Mouse (Mus musculus): ENCODE measurements around the gene Lhcgr. TPM values are rescaled to one million over a fixed set of nuclear protein-coding genes. Genes with fewer than 3 reads are reported as not detected.
A peak's percentile ranks its signal among the peaks of the same experiment; 100 is the strongest.
"Not testable (repeated sequence)": the region's sequence is repeated elsewhere in the genome, so short reads cannot be mapped to it uniquely, and the experiment has no call there.

Lhcgr gene
- not detected in 2 replicates for polyA plus RNA-seq (2012; rRNA removed)

DNA sequence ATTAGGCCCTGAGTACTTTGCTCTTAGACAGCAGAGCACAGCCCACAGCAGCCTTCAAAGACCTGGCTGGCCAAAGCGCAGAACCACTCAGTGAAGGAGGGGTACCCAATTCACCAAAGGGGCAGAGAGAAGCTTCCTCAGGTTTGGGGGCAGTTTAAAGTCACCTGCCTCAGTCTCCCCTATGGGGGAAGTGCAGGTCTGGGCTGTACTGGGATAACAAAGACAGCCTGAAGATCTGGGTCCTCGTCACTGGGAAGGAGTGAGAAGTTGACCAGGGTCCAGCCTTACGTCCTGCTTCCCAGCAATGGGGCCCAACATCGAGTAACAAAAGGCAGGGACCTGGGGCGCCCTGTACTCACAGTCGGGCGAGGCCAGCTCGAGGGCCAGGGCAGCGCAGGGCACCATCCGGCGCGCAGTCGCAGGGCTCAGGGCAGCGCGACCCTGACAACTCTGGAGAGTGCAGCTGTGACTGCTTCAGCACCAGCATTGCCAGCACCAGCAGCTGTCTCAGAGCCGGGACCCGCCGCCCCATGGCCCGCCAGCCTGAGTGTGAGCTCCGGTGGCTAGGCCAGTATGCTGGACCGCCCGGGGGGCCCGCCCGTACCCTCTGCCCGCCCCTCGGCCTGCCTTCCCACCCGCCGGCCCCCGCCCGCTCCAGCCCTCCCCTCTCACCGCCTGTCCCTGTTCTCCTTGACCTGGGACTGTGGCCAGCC, at the start of gene Lhcgr:
Gene Lhcgr, minus strand, starts transcription at position 551 of the 713 bp plus-strand sequence.
- WGBS, result 24% methylated on average over 31 of the region's 31 CpGs
- DNase-seq (ENCODE audit: low read depth, low spot score), result no peak

DNA sequence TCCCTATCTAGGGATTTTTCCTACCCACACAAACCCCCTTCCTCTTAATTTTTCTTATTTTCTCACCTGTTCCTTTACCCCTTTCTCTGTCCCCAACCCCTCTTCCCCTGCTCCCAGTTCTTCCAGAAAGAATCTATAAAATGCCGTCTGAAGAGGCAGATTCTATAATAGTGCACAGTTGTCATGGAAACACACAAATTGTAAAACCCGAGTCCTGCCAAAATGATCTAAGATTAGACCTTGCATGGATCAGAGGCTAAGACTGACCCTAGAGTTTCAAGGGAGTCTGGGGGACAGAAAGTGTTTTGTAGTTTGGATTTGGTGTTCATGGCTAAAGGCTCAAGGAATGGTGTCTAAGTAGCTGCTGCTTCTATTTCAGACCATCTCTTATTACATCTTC, 25.8 kb upstream of the Lhcgr start:
- 33% methylated on average over 2 of the region's 2 CpGs for WGBS
- no peak for DNase-seq (ENCODE audit: low read depth, low spot score)

DNA sequence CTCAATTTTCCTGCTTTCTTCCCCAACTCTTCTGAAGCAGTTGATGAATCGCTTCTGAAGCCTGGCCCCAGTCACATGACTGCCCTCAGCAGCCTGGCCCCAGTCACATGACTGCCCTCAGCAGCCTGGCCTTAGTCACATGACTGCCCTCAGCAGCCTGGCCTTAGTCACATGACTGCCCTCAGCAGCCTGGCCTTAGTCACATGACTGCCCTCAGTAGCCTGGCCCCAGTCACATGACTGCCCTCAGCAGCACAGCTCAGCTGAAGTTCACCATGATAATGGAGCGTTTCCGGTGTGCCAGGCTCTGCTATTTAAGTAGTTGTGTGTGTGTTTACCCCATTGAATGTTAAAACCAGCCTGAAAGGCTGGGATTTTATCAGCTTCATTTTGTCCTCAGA, 21.2 kb upstream of the Lhcgr start:
- WGBS, result 90% methylated on average over 3 of the region's 3 CpGs
- not testable (repeated sequence) for DNase-seq (ENCODE audit: low read depth, low spot score)

DNA sequence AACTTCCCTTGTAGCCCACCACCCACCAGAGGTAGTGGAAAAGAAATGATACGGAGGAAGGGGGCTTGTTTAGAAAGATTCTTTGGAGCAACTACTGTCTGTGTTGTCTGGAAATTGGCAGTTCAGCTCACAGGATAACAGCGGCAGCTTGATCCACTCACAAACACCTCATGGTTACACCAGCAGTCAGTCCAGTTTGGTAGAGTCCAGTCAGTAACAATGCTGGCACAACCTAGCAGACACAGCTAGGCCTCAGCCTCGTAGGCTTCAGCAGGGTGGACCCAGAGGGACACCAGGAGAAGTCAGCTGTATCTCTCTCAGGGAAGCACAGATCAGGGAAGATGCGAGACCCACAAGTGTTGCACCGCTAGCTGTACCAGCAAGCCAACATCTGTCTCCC, 19.0 kb upstream of the Lhcgr start:
- no peak for DNase-seq (ENCODE audit: low read depth, low spot score)
- WGBS, result 83% methylated on average over 5 of the region's 5 CpGs

DNA sequence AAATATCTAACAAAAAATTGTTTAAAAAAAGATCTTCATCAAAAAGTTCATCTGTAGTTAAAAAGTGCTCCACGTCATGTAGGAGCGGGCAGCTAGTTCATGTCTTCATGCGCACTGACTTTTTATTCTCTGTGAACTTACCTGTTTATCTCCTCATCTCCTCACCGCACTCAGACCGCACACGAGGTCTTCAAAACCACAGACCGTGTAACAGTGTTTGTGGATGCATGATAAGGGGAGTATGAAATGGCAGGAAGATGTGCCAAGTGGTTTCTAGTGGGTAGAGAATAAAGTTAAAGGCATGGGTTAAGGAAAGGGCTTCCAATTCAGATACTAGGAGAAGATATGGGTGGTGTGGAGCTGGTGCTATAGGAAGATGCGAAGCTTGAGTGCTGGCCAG, 14.6 kb upstream of the Lhcgr start:
- no peak for DNase-seq (ENCODE audit: low read depth, low spot score)
- 93% methylated on average over 8 of the region's 8 CpGs for WGBS

DNA sequence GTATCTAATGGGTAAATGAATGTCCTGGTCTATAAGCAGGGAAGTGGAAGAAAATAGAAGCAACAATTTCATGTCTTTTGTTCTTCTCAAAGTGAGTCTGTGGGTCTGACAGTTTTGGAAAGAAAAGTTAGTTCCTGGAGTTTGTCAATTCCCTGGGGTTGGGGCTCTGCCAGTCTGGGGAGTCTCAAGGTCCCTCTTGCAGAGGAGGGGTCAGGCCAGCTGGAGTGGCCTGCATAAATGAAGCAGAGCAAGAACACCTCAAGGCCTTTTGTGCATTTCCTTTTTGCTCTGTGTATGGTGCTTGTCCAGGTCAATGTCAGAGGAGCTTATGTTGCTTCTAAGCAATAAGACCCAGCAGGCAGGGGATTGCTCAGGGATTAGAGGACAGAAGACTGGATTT, 11.7 kb upstream of the Lhcgr start:
- DNase-seq (ENCODE audit: low read depth, low spot score), result no peak

DNA sequence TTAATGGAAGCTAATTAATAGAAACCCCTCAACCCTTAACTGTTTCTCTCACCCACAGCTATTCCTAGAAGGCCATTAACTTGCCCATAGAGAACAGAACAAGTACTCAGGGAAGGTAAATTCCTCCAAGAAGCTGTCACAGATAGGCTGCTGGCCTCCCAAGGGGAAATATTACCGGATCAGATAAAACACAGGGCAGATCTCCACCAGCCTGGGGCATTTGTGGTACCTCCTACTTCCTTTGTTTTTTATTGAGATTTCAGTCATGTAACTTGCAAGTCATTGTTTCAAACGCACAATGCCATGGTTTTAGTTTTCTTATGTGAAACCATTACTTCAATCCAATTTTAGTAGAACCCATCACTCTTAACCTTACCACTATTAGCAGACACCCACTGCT, 1.1 kb downstream of the Lhcgr start:
- no peak for DNase-seq (ENCODE audit: low read depth, low spot score)
- WGBS, result 70% methylated on average over 2 of the region's 2 CpGs

DNA sequence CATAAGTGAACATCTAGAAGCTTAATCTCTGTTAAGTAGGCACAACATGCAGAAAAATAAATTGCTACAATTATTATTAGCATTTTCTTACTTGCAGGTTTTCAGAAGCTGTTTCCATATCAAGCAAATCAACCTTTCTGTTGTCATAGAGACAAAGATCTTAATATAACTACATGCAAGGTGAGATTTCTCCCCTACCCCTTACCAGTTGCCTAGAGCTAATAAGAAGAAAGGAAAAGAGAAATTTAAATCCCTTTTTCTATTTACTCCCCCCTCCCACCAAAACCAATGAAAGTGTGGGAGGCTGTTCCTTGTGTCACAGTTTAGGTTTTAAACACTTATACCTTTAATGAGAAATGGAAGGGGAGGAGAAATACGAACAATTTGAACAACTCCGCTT, 3.4 kb downstream of the Lhcgr start:
- DNase-seq (ENCODE audit: low read depth, low spot score), result no peak
- WGBS, result 84% methylated on average over 2 of the region's 2 CpGs

DNA sequence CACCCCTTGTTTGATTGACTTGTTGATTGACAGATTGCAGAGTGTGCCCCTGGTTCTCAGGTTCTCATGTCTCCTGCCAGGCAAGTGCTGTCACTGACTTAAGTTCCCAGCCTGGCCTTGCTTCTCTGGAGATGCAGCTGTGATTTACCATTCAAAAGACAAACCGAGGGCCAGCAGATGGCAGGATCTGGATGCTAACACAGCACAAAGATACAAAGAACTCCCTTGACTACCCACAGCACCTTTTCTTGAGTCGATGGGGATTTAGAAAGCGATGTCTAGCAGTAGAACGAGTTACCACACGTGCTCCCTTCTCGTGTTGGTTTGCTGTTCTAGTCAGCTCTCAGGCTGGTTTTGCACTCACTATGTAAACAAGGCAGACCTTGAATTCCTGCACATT, 4.9 kb downstream of the Lhcgr start:
- WGBS, result 46% methylated on average over 6 of the region's 6 CpGs
- DNase-seq (ENCODE audit: low read depth, low spot score), result no peak

DNA sequence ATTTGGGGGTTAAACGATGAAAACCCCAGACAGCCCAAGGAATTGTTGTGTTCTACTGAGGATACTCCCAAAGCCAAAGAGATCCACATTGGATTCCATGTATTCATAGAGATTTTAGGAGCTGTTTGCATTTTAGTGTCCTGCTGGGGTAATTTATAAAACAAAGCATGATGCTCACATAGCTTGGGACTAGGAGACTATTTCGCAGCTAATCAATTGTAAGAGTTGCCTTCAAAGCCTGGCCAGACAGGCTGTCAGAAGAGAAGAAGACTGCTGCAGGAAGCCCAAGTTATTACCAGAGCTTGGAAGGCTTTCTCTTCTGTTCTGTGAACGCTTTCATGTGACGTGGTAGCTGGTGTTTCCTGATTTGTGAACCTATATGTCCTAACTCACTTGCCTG, 5.4 kb downstream of the Lhcgr start:
- 89% methylated on average over 4 of the region's 4 CpGs for WGBS
- DNase-seq (ENCODE audit: low read depth, low spot score), result no peak

DNA sequence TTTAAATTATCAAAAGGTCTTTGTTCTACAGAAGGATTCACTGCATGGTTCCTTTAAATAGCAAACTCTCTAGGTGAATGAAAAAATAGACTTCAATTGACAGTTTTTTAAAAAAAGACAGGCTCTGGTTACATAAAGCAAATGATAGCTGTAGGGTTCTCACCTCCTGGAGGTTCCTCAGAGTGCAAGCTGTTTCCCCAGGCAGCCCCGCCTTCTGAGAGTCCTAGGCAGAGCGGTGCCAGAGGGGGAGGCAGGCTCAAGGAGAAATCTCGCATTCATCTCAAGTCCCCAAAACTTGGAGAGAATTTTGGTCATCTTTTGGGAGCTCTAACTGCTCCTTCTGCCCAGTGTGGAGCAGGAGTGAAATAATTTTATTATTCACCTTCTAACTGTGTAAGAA, 12.6 kb downstream of the Lhcgr start:
- DNase-seq (ENCODE audit: low read depth, low spot score), result no peak
- 42% methylated on average over 3 of the region's 3 CpGs for WGBS

DNA sequence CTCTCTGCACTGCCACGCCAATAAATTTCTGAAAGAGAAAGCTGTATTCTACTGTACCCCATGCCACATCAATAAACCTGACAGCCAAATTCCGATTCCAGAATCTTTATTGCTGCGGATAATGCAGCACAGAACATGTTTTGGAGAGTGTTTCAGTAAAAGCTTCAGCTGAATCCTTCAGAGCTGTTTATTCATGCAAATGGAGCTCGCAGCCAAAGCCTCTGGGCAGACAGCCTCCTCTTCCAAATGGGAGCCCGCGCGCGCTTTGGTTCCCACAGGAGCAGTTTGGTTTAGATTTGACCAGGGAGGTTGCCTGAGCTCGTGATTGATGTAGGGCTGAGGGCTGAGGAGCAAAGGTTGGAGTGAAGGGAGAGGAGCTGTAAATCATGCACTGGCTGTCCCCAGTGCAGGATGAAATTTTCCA, 17.7 kb downstream of the Lhcgr start:
- 12% methylated on average over 9 of the region's 9 CpGs for WGBS
- no peak for DNase-seq (ENCODE audit: low read depth, low spot score)

DNA sequence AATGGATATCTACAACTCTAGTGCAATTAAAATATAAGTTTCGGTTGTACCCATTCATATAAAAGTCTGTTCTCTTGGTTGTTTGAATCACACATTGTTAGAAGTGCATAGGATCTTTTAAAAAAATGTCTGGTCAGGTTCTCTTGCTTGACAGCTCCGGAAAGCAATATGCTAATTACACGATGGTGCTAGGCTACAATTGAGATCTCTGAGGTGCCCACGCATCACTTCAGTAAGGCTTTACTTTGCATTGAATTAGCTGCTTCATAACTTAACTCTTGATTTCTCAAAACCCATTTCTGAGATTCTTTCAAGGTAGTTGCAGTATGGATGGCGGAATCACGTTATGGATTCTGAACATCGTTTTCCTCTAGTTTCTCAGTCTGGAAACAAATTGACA, 21.7 kb downstream of the Lhcgr start:
- WGBS, result 89% methylated on average over 7 of the region's 7 CpGs

DNA sequence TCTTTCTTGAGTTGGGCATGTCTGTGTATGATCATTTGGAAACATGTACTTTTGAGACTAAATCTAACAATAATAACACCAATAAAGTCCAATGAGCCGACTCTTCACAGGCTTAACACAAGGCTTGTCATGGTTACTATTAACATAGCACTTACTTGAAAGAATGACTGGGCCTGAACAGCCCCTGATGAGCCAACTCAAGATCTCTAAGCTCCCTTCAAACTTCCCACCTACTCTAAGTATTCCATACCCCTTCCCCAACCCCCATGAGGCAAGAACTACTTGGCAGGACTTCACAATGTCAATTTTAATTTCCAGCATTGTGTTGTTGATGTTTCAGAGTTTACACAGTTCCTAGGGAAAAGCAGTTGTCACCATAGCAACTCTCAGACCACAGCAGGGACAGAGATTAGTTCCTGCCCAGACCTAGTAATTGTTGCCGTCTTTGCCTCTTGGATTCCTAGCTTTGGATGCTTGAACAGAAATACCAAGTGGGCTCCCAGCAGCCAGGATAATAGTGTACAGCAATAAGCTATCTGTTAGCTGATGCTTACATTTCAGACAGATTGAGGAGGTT, 22.4 kb downstream of the Lhcgr start:
- 55% methylated on average over 2 of the region's 2 CpGs for WGBS
- DNase-seq (ENCODE audit: low read depth, low spot score), result no peak

More for the DNA sequence above, 21.7 kb downstream of the Lhcgr start:
- DNase-seq (ENCODE audit: low read depth, low spot score), result no peak

DNA sequence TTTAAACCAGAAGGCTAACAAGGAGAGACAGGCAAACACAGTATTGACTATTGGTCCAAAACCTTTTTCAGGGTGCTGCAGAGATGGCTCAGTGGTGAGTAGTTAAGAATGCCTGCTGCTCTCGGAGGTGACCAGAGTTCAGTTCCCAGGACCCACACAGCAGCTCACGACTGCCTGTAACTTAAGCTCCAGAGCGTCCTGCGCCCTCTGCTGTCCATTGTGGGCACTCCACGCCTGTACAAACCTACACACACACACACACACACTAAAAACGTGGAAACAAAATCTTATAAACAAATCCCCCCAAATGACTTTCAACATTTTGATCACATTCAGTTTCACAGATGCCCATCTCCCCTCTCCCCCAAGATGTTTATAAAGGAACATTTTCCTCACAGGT, 24.9 kb downstream of the Lhcgr start:
- WGBS, result 87% methylated on average over 6 of the region's 6 CpGs
- no peak for DNase-seq (ENCODE audit: low read depth, low spot score)

DNA sequence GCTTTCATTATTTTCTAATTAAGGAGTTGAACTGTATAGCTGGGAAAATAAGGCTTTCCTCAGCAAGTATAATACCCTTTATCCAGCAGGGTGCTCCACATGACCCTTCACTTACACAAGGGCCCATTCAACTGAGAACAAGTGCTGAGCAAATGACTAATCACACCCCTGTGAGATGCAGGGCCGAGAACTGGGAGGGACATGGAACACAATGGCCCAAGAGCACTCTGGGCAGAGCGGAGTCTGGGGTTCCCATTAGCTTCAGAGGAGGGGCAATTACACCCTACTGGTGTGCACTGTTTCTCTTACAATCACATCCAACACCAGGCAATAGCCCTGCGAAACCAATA, 27.7 kb downstream of the Lhcgr start:
- WGBS, result 76% methylated on average over 3 of the region's 3 CpGs
- DNase-seq (ENCODE audit: low read depth, low spot score), result no peak

DNA sequence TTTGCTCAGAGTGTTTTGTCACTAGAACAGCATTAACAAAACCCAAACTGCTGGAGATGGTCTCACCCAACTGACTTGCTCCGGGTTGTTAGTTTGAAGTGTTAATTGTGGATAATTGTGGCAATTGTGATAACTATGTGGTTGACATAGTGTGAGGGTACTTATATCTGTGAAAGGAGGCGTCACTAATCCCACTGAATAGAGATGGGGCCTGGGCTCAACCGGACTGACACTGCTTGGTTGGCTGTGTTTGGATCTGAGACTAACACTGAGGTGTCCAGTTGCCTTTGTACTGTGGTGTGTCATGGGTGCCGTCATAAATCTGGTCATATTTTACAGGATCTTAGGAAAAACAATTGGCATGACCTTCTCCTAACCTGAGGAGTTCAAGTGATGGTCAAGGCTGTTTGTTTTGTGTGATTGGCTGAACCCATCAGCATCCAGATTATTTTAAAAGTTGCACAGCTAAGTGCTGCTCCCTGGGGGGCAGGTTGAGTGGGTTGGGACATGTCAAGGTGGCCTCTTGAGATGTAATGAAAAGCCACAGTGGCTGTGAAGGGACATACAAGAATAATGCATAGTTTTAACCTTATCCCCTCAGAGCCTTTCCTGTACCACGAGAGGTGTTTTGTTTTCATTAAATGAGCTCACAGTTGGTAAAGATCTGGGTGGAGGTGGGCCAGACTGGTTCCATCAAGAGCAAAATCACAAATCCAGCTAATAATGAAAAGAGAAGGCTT, 28.2 kb downstream of the Lhcgr start:
- DNase-seq (ENCODE audit: low read depth, low spot score), result no peak
- WGBS, result 59% methylated on average over 5 of the region's 5 CpGs

DNA sequence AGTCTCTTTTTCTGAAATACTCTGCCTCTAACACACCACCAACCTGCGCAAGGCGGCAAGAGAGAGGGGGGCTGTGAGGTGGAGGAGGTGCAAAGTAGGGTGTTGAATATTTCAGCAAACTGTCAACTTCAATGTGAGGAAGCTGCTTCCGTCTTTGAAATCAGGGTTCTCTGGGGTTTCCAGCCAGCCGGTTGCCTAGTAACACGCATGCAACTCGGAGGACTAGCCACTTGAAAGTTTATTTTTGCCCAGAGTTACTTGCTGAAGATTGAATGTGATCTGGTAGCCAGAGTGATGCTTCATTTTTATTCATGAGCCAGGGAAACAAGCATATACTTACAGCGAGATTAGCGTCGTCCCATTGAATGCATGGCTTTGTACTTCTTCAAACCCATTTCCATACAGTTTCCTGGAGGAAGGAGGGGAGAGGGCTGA, 33.8 kb downstream of the Lhcgr start:
- 39% methylated on average over 9 of the region's 9 CpGs for WGBS
- no peak for DNase-seq (ENCODE audit: low read depth, low spot score)

DNA sequence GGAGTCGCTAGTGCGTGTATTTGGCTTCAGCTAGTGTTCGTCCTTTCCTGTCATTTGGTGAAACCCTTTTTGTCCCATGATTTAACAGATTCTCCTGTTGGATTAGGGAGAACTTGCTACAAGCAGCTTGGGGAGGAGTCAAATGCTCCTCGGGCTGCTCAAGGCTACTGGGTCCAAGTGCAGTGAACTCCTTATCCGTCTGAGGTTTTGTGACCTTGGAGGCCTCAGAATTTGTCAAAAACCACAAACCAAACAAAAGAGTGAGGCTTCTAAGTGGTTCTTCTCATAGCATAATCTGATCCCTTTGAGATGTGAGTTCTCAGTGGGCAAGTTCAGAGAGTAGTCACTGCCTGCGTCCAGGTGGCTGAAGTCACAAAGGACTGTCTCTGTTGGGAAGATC, 36.0 kb downstream of the Lhcgr start:
- 52% methylated on average over 6 of the region's 6 CpGs for WGBS
- no peak for DNase-seq (ENCODE audit: low read depth, low spot score)

DNA sequence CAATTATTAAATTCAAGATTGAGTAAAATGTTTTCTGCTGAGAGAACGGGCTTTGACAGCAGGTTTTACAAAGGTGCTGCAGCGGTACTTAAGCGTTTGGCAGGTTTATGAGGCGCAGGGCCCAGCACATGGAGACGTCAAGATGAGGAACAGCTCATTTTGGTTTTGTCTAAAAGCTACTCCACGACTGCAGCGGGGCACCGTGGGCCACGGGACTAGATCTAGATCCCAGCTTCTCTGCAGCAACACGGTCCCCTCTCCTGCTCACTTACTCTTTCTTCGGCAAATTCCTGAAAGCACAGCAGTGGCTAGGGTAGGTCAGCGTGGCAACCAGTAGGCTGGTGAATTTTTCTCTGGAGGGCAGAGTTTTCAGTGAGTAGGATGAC, 38.3 kb downstream of the Lhcgr start:
- WGBS, result 38% methylated on average over 12 of the region's 12 CpGs
- no peak for DNase-seq (ENCODE audit: low read depth, low spot score)

DNA sequence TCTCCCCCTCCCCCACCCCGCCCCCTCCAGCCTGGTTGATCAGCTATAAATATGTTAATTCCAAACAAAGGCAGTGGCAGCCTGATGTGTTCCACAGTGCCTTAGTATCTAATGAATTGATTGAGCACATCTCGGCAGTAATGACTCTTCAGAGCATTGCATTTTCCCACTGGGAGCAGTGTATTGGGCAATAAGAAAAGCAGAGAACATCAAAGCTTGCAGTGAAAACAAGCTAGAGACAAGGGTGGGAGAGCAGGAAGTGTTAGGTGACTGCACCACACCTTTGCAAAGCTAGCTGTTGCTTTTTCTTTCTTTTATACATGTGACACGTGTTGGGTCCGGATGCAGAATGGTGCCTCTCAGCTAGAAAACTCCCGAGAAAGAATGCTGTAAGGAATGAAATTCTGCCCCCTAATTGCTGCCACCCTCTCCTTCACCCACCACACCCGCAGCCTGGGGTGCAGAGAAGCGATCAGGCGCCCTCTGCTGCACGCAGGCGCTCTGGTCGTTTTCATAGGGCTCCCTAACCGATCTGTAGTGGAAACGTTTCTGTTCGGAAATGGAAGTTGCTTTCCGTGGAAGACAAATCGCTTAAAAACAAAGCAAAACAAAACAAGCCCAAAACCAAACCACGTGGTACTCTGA, 38.8 kb downstream of the Lhcgr start:
- peak; percentile 13 for DNase-seq (ENCODE audit: low read depth, low spot score)
- WGBS, result 6% methylated on average over 17 of the region's 17 CpGs
